Mouse (Mus musculus) MEL (cell line): Measurements from ENCODE around the gene Pla2g2f.

ENCODE experiments used
- BHLHE40 ChIP-seq: IDR thresholded peaks from 2 replicates; pipeline ENCODE4 v1.6.1; 2012; ENCODE audit warnings: low read depth, mild to moderate bottlenecking, inconsistent platforms, low read length, improper control_type of control experiment, borderline replicate concordance
- CTCF ChIP-seq, 3 experiments: IDR thresholded peaks in 2 of 3; conservative IDR thresholded peaks in 1 of 3; 2 replicates each; pipeline ENCODE4 v1.5.1; 2011 to 2012; ENCODE audit warnings: low read length in 3 of 3, low read depth in 2 of 3, mild to moderate bottlenecking in 2 of 3, improper control_type of control experiment in 1 of 3, inconsistent platforms in 1 of 3, mixed read lengths in 1 of 3, moderate library complexity in 1 of 3; ENCODE audit not compliant: control insufficient read depth in 1 of 3, insufficient read depth in 1 of 3, poor library complexity in 1 of 3, severe bottlenecking in 1 of 3
- EP300 ChIP-seq, 2 experiments: IDR thresholded peaks; 2 replicates each; pipeline ENCODE4 v1.6.1; 2011; ENCODE audit warnings: improper control_type of control experiment in 2 of 2, low read length in 2 of 2, low read depth in 1 of 2, mild to moderate bottlenecking in 1 of 2
- GATA1 ChIP-seq: IDR thresholded peaks from 2 replicates; pipeline ENCODE4 v1.6.1; 2011; ENCODE audit warnings: low read depth, low read length, improper control_type of control experiment
- HCFC1 ChIP-seq: IDR thresholded peaks from 2 replicates; pipeline ENCODE4 v1.6.1; 2012; ENCODE audit warnings: low read depth, mild to moderate bottlenecking, inconsistent platforms, low read length, improper control_type of control experiment, moderate library complexity
- MAFK ChIP-seq: IDR thresholded peaks from 2 replicates; pipeline ENCODE4 v1.6.1; 2011; ENCODE audit warnings: low read depth, mild to moderate bottlenecking, low read length, improper control_type of control experiment, borderline replicate concordance
- MEF2A ChIP-seq: IDR thresholded peaks from 2 replicates; pipeline ENCODE4 v1.6.1; 2014; ENCODE audit warnings: low read depth, mild to moderate bottlenecking, inconsistent platforms, low read length, improper control_type of control experiment; ENCODE audit not compliant: poor library complexity, insufficient replicate concordance, severe bottlenecking; ENCODE audit errors: extremely low read depth
- MYC ChIP-seq: IDR thresholded peaks from 2 replicates; pipeline ENCODE4 v1.6.1; 2011; ENCODE audit warnings: low read depth, mild to moderate bottlenecking, low read length, improper control_type of control experiment, moderate library complexity
- POLR2A ChIP-seq, 2 experiments: IDR thresholded peaks; 2 replicates each; pipeline ENCODE4 v1.6.1; 2011 to 2012; ENCODE audit warnings: low read length in 2 of 2, mild to moderate bottlenecking in 2 of 2, control low read depth in 1 of 2, improper control_type of control experiment in 1 of 2, low read depth in 1 of 2, moderate library complexity in 1 of 2; ENCODE audit not compliant: control insufficient read depth in 1 of 2, insufficient read depth in 1 of 2, poor library complexity in 1 of 2
- SMC3 ChIP-seq: IDR thresholded peaks from 2 replicates; pipeline ENCODE4 v1.6.1; 2011; ENCODE audit warnings: low read depth, low read length, improper control_type of control experiment
- ZC3H11A ChIP-seq: IDR thresholded peaks from 2 replicates; pipeline ENCODE4 v1.6.1; 2012; ENCODE audit warnings: low read depth, mild to moderate bottlenecking, inconsistent platforms, low read length, improper control_type of control experiment

GRCm38 (mm10) chr4:138702528-138702927 is 54.9 kb downstream of the Pla2g2f start:
- TF ChIP-seq POLR2A (IDR thresholded peaks at IDR 0.05; ENCODE audit: control insufficient read depth in 1 of 2, insufficient read depth in 1 of 2, low read depth in 1 of 2, low read length in 2 of 2, poor library complexity in 1 of 2) (no peak), CTCF (IDR thresholded peaks at IDR 0.05 in 2 of 3, conservative IDR thresholded peaks at IDR 0.05 in 1 of 3; ENCODE audit: control insufficient read depth in 1 of 3, insufficient read depth in 1 of 3, low read depth in 2 of 3, low read length in 3 of 3, poor library complexity in 1 of 3, severe bottlenecking in 1 of 3) (no peak), SMC3 (no peak), ZC3H11A (no peak), MAFK (no peak), MEF2A (no peak), HCFC1 (no peak), BHLHE40 (no peak), MYC (no peak), EP300 (IDR thresholded peaks at IDR 0.05; ENCODE audit: low read depth in 1 of 2, low read length in 2 of 2) (no peak), GATA1 (no peak)
